In genomic region chr6:50661729-50662128, GRCm38 (mm10) we compare ENCODE assay signal across 18 mouse cellular contexts. TPM values are rescaled to one million over a fixed set of nuclear protein-coding genes. Genes with fewer than 3 reads are reported as not detected.
DNase-seq lines count a peak whose midpoint lies in the region; ATAC-seq and TF ChIP-seq lines count a peak whose summit lies in the region.
"Had no signal": no experiment of that assay in that cellular context is flagged by ENCODE, and none has a peak within 500 bp of the region (broad histone marks: within the 10 kb centered on the region; RNA-seq: fewer than 3 reads in every experiment).

No protein-coding gene starts in this region.

- no peak for TF ChIP-seq RAD21 in CH12.LX (IDR thresholded peaks at IDR 0.05; ENCODE audit: low read depth, low read length)

- H3K9ac ChIP-seq in hindbrain, embryonic 14.5 days, result no peak overlapping the region
- H3K9ac ChIP-seq in hindbrain, embryonic 12.5 days, result no peak overlapping the region
- no peak overlapping the region for H3K9ac ChIP-seq in CH12.LX (ENCODE audit: insufficient read depth, low read depth)
- H3K9ac ChIP-seq: embryonic facial prominence, embryonic 15.5 days; heart, embryonic 13.5 days had no signal

- no peak for TF ChIP-seq POLR2A in CH12.LX (IDR thresholded peaks at IDR 0.05; ENCODE audit: low read depth, low read length)

- TF ChIP-seq EP300 in CH12.LX (IDR thresholded peaks at IDR 0.05; ENCODE audit: low read length), result no peak

- TF ChIP-seq CTCF in CH12.LX (conservative IDR thresholded peaks at IDR 0.05 in 1 of 2, IDR thresholded peaks at IDR 0.05 in 1 of 2; ENCODE audit: low read depth in 2 of 2, low read length in 2 of 2), result no peak

- no peak for DNase-seq in hindbrain, embryonic 14.5 days (ENCODE audit: low spot score)
- no peak for DNase-seq in CH12.LX (ENCODE audit: extremely low read depth)
- DNase-seq in cerebellum, postnatal 25 days, result peak; percentile 87 to 89
- no peak for DNase-seq in left cerebral cortex, adult 9 months (ENCODE audit: low spot score in 2 of 2)
- no peak for DNase-seq in layer of hippocampus, postnatal 36 days
- DNase-seq: adrenal gland, postnatal 36 days; liver; lung, adult 2 months; right cerebral cortex, postnatal 25 days had no signal

- H3K79me2 ChIP-seq in CH12.LX (replicated peaks; ENCODE audit: control insufficient read depth, extremely low read depth, insufficient read depth, poor library complexity, severe bottlenecking), result no peaks in the 10 kb centered on the region

- ATAC-seq in hindbrain, embryonic 14.5 days (ENCODE audit: low FRiP score), result no peak
- ATAC-seq in hindbrain, embryonic 12.5 days (ENCODE audit: low FRiP score), result no peak
- peak; percentile 95 for ATAC-seq in cerebellum, adult (ENCODE audit: insufficient number of reproducible peaks, low FRiP score, low TSS enrichment)

- in situ Hi-C loops in CH12.LX (cut with MboI; ENCODE audit: low pct_ligation_motif_present, low pct_unique_long_range_greater_than_20kb, low sequenced_read_pairs), result no loop called here

- no peaks in the 10 kb centered on the region for H3K4me1 ChIP-seq in hindbrain, embryonic 14.5 days (replicated peaks; ENCODE audit: control insufficient read depth, insufficient read depth, low read length)
- no peaks in the 10 kb centered on the region for H3K4me1 ChIP-seq in hindbrain, embryonic 12.5 days
- peaks cover 0 to 5% of the 10 kb centered on the region in 2 experiments; a peak in 1 of 4 replicates for H3K4me1 ChIP-seq in CH12.LX (ENCODE audit: control insufficient read depth in 1 of 2, insufficient read depth in 2 of 2)

- no peaks in the 10 kb centered on the region for H3K9me3 ChIP-seq in hindbrain, embryonic 14.5 days (ENCODE audit: control insufficient read depth, low read length)
- H3K9me3 ChIP-seq in hindbrain, embryonic 12.5 days (replicated peaks), result no peaks in the 10 kb centered on the region
- H3K9me3 ChIP-seq in CH12.LX (replicated peaks; ENCODE audit: low read length), result no peaks in the 10 kb centered on the region
- H3K9me3 ChIP-seq: embryonic facial prominence, embryonic 15.5 days; heart, embryonic 13.5 days had no signal

- no peaks in the 10 kb centered on the region for H3K36me3 ChIP-seq in hindbrain, embryonic 14.5 days (replicated peaks; ENCODE audit: control insufficient read depth, insufficient read depth)
- no peaks in the 10 kb centered on the region for H3K36me3 ChIP-seq in hindbrain, embryonic 12.5 days
- no peaks in the 10 kb centered on the region for H3K36me3 ChIP-seq in CH12.LX (replicated peaks in 1 of 2; ENCODE audit: control insufficient read depth in 1 of 2, insufficient read depth in 1 of 2, low read length in 1 of 2)
- H3K36me3 ChIP-seq: embryonic facial prominence, embryonic 15.5 days; heart, embryonic 13.5 days had no signal

- H3K4me3 ChIP-seq in hindbrain, embryonic 14.5 days (replicated peaks; ENCODE audit: low read length), result no peak overlapping the region
- no peak overlapping the region for H3K4me3 ChIP-seq in hindbrain, embryonic 12.5 days
- no peak overlapping the region for H3K4me3 ChIP-seq in CH12.LX (replicated peaks in 1 of 3; ENCODE audit: low read depth in 2 of 3, low read length in 2 of 3, poor library complexity in 1 of 3)
- H3K4me3 ChIP-seq: embryonic facial prominence, embryonic 15.5 days; heart, embryonic 13.5 days had no signal

- 73% methylated on average over 7 of the region's 7 CpGs for WGBS in hindbrain, embryonic 14.5 days
- 74% methylated on average over 7 of the region's 7 CpGs for WGBS in hindbrain, embryonic 12.5 days

- 0 out of 2 replicates have a peak overlapping the region, but pooled peaks have one; percentile 10 for H3K27ac ChIP-seq in hindbrain, embryonic 14.5 days
- no peak overlapping the region for H3K27ac ChIP-seq in hindbrain, embryonic 12.5 days
- H3K27ac ChIP-seq in CH12.LX (ENCODE audit: insufficient read depth, low read depth), result no peak overlapping the region
- H3K27ac ChIP-seq: embryonic facial prominence, embryonic 15.5 days; heart, embryonic 13.5 days; kidney, postnatal 0 days had no signal

- dilution Hi-C loops in CH12.LX (cut with MboI; ENCODE audit: extremely low pct_ligation_motif_present, extremely low pct_unique_long_range_greater_than_20kb, low sequenced_read_pairs), result no loop called here

- H3K27me3 ChIP-seq in hindbrain, embryonic 14.5 days (ENCODE audit: control insufficient read depth, insufficient read depth, low read length), result no peaks in the 10 kb centered on the region
- no peaks in the 10 kb centered on the region for H3K27me3 ChIP-seq in hindbrain, embryonic 12.5 days
- no peaks in the 10 kb centered on the region for H3K27me3 ChIP-seq in CH12.LX (replicated peaks)
- H3K27me3 ChIP-seq: embryonic facial prominence, embryonic 15.5 days; heart, embryonic 13.5 days had no signal

- H3K4me2 ChIP-seq in hindbrain, embryonic 14.5 days (replicated peaks), result no peak overlapping the region
- no peak overlapping the region for H3K4me2 ChIP-seq in hindbrain, embryonic 12.5 days (replicated peaks)
- H3K4me2 ChIP-seq in CH12.LX (ENCODE audit: insufficient read depth, low read depth, poor library complexity, severe bottlenecking), result peak overlapping the region; percentile 29; the same call in 1 of the 2 replicates
- H3K4me2 ChIP-seq: embryonic facial prominence, embryonic 15.5 days; heart, embryonic 13.5 days had no signal

TF ChIP-seq in CH12.LX, 34 proteins besides CTCF, POLR2A, EP300 and RAD21:
- TF ChIP-seq ZMIZ1 (IDR thresholded peaks at IDR 0.05; ENCODE audit: low read depth, low read length) (no peak), E2F4 (IDR thresholded peaks at IDR 0.05; ENCODE audit: insufficient replicate concordance, low read depth, low read length) (no peak), RCOR1 (conservative IDR thresholded peaks at IDR 0.05; ENCODE audit: low read depth, low read length) (no peak), MAZ (IDR thresholded peaks at IDR 0.05; ENCODE audit: low read depth, low read length) (no peak), JUND (conservative IDR thresholded peaks at IDR 0.05; ENCODE audit: low read depth, low read length) (no peak), ZNF384 (IDR thresholded peaks at IDR 0.05; ENCODE audit: low read depth, low read length) (no peak), CHD2 (IDR thresholded peaks at IDR 0.05; ENCODE audit: low read length) (no peak), HCFC1 (IDR thresholded peaks at IDR 0.05; ENCODE audit: low read depth, low read length) (no peak), CHD1 (IDR thresholded peaks at IDR 0.05; ENCODE audit: low read depth, low read length) (no peak), SMC3 (IDR thresholded peaks at IDR 0.05; ENCODE audit: low read depth, low read length) (no peak), ETS1 (conservative IDR thresholded peaks at IDR 0.05; ENCODE audit: low read depth, low read length) (no peak), MEF2A (IDR thresholded peaks at IDR 0.05; ENCODE audit: borderline replicate concordance, low read depth, low read length) (no peak)

RNA-seq across cellular contexts. Expression of gene Npvf, which starts 7.5 kb away (rescaled TPM):
- 0.26 and 0.41 TPM in 2 replicates for polyA plus RNA-seq in hindbrain, embryonic 14.5 days (2014; fragmentation: Nextera tagmentation; extraction: Ambion mirVana)
- polyA plus RNA-seq in hindbrain, embryonic 12.5 days (2016; fragmentation: Nextera tagmentation; extraction: Ambion mirVana), result not detected in 2 replicates
- total RNA-seq in CH12.LX (2012; rRNA removed) (not detected in 2 replicates), CH12.LX (2014; rRNA removed) (not detected in 2 replicates)
- not detected in 2 replicates for polyA plus RNA-seq in CH12.LX (2012; ENCODE audit: insufficient read length, low read depth)
- not detected for total RNA-seq in layer of hippocampus, postnatal 36 days (2021)
- total RNA-seq: adrenal gland, postnatal 36 days; gastrocnemius, postnatal 4 days; layer of hippocampus, postnatal 10 days; megakaryocyte, adult 5-6 weeks; monocyte, adult 5-6 weeks had no signal
- polyA plus RNA-seq: embryonic facial prominence, embryonic 15.5 days; heart, embryonic 13.5 days; lung, adult 2 months had no signal

Comparison
In these comparisons a context has a peak if more than half of its experiments do, and no peak if none do; other contexts are left out.
1. DNase-seq: peak in cerebellum, postnatal 25 days (2 of 2); none in hindbrain, embryonic 14.5 days (single experiment), CH12.LX (single experiment), left cerebral cortex, adult 9 months (0 of 2) and layer of hippocampus, postnatal 36 days (0 of 2).